Mouse (Mus musculus) intestine, postnatal 0 days (tissue): ENCODE data around the gene Myo15b. TPM values are rescaled to one million over a fixed set of nuclear protein-coding genes. Genes with fewer than 3 reads are reported as not detected.
A peak's percentile ranks its signal among the peaks of the same experiment; 100 is the strongest.

Experiments used
- ATAC-seq: fragments of 200-750 bp; cut with Nextera tagmentation; 2 replicates; pipeline ENCODE4 v1.8.0; 2017; ENCODE audit warnings: mild to moderate bottlenecking, moderate TSS enrichment, moderate library complexity
- H3K27ac ChIP-seq: fragments of 300-500 bp; sonication (generic); 2 replicates; pipeline ENCODE4 v1.5.1; 2014; ENCODE audit warnings: mild to moderate bottlenecking, low read depth, low read length, moderate library complexity
- H3K27me3 ChIP-seq: fragments of 300-500 bp; sonication (generic); replicated peaks from 2 replicates; pipeline ENCODE4 v1.6.1; 2014; ENCODE audit warnings: low read length, mixed read lengths; ENCODE audit not compliant: control insufficient read depth, insufficient read depth
- H3K36me3 ChIP-seq: fragments of 300-500 bp; sonication (generic); 2 replicates; pipeline ENCODE4 v1.6.1; 2014; ENCODE audit warnings: mild to moderate bottlenecking, moderate library complexity; ENCODE audit not compliant: control insufficient read depth, insufficient read depth
- H3K4me1 ChIP-seq: fragments of 300-500 bp; sonication (generic); replicated peaks from 2 replicates; pipeline ENCODE4 v1.6.1; 2014; ENCODE audit warnings: antibody characterized with exemption, low read length, mixed read lengths; ENCODE audit not compliant: control insufficient read depth, insufficient read depth
- H3K4me2 ChIP-seq: fragments of 300-500 bp; sonication (generic); replicated peaks from 2 replicates; pipeline ENCODE4 v1.6.1; 2014; ENCODE audit warnings: low read depth, mild to moderate bottlenecking, moderate library complexity
- H3K4me3 ChIP-seq: fragments of 300-500 bp; sonication (generic); 2 replicates; pipeline ENCODE4 v1.5.1; 2014; ENCODE audit warnings: low read depth, low read length
- H3K9ac ChIP-seq: fragments of 300-500 bp; sonication (generic); 2 replicates; pipeline ENCODE4 v1.6.1; 2014; ENCODE audit warnings: mild to moderate bottlenecking, low read depth, low read length
- H3K9me3 ChIP-seq: fragments of 300-500 bp; sonication (generic); 2 replicates; pipeline ENCODE4 v1.6.1; 2016; ENCODE audit warnings: mixed run types; ENCODE audit not compliant: control insufficient read depth
- CTCF ChIP-seq: sonication (generic); IDR thresholded peaks from 2 replicates; pipeline ENCODE4 v1.5.1; 2016; ENCODE audit warnings: low read depth, mild to moderate bottlenecking, control low read depth, antibody characterized with exemption, moderate library complexity
- WGBS: fragments of 180-500 bp; shearing (Covaris S2); extraction: QIAGEN DNeasy Blood & Tissue Kit; methylation state at CpG from one replicate; pipeline ENCODE4 v1.1.7; 2014; 5-methylcytosine and 5-hydroxymethylcytosine counted together
- polyA plus RNA-seq: library from polyadenylated mRNA; unstranded; fragments of >200 nt; fragmentation: Nextera tagmentation; extraction: Ambion mirVana; gene quantifications from 2 replicates; pipeline ENCODE4 v1.2.1, GENCODE M21; 2015

Myo15b gene
- polyA plus RNA-seq, 1 experiment from 2014 or later = 332 TPM

GRCm38 (mm10) chr11:115898446-115898845 is 40.2 kb downstream of the Myo15b start:
- peaks cover 23% of the 10 kb centered on the region for H3K36me3 ChIP-seq
- no peak overlapping the region for H3K4me3 ChIP-seq
- peaks cover 11% of the 10 kb centered on the region for H3K4me1 ChIP-seq
- no peaks in the 10 kb centered on the region for H3K9me3 ChIP-seq
- no peak overlapping the region for H3K27ac ChIP-seq
- no peak overlapping the region for H3K4me2 ChIP-seq
- ATAC-seq = no peak
- no peak overlapping the region for H3K9ac ChIP-seq
- no peaks in the 10 kb centered on the region for H3K27me3 ChIP-seq
- no peak for TF ChIP-seq CTCF
- WGBS = 86% methylated on average over 7 of the region's 7 CpGs

DNA sequence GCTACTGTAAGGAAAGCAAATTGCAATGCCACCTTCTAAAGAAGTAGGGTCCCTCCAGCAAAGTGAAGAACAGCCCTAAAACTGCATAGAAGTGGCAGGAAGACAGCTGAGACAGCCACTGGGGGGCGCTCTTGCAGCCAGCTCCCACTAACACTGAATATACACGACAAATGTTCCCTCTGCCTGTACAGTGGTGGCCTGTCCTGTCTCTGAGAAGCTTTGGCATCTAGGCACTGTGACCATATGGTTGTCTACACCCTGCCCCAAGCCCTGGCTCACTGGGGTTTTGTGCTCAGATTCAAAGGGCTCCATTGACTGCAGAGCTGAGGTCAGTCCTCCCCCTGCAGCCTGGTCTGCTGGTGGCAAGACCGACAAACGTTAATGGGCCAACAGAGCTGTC is 40.7 kb downstream of the Myo15b start:
- 17% methylated on average over 4 of the region's 4 CpGs for WGBS
- TF ChIP-seq CTCF = peak; percentile 83
- Histone ChIP-seq H3K27ac (no peak overlapping the region), H3K9me3 (no peaks in the 10 kb centered on the region), H3K9ac (no peak overlapping the region), H3K4me3 (no peak overlapping the region), H3K4me2 (no peak overlapping the region), H3K27me3 (no peaks in the 10 kb centered on the region), H3K36me3 (peaks cover 19% of the 10 kb centered on the region), H3K4me1 (peaks cover 14% of the 10 kb centered on the region)
- ATAC-seq = no peak

- Histone ChIP-seq H3K36me3 (peaks cover 11% of the 10 kb centered on the region), H3K27ac (peak within 1 kb of the TSS; percentile 21; the same call in 1 of the 2 replicates), H3K27me3 (no peaks in the 10 kb centered on the region), H3K9me3 (no peaks in the 10 kb centered on the region), H3K4me2 (peak within 1 kb of the TSS; percentile 4; the same call in 1 of the 2 replicates), H3K4me1 (peaks cover 16% of the 10 kb centered on the region), H3K4me3 (no peak within 1 kb of the TSS), H3K9ac (no peak within 1 kb of the TSS)
- ATAC-seq = peak; percentile 31
- WGBS = 37% methylated on average over 16 of the region's 16 CpGs
- peak; percentile 47 for TF ChIP-seq CTCF
Observed at GRCm38 (mm10) chr11:115899486-115900266, 41.5 kb downstream of the Myo15b start, which contains the start of gene Smim5. Gene Smim5, plus strand, starts transcription at chr11:115899966.

- H3K9ac ChIP-seq = no peak overlapping the region
- no peaks in the 10 kb centered on the region for H3K27me3 ChIP-seq
- H3K4me3 ChIP-seq = no peak overlapping the region
- H3K27ac ChIP-seq = no peak overlapping the region
- peaks cover 20% of the 10 kb centered on the region for H3K4me1 ChIP-seq
- WGBS = 87% methylated on average over 8 of the region's 8 CpGs
- ATAC-seq = no peak
- peaks cover under 1% of the 10 kb centered on the region; the same call in 1 of the 2 replicates for H3K36me3 ChIP-seq
- H3K9me3 ChIP-seq = no peaks in the 10 kb centered on the region
- TF ChIP-seq CTCF = no peak
- peak overlapping the region; percentile 4; the same call in 1 of the 2 replicates for H3K4me2 ChIP-seq
Observed at GRCm38 (mm10) chr11:115900561-115901337, 42.5 kb downstream of the Myo15b start.

- no peaks in the 10 kb centered on the region for H3K27me3 ChIP-seq
- peaks cover 20% of the 10 kb centered on the region for H3K4me1 ChIP-seq
Observed at GRCm38 (mm10) chr11:115901338-115902161, 43.3 kb downstream of the Myo15b start.

More at GRCm38 (mm10) chr11:115901338-115902161, 43.3 kb downstream of the Myo15b start:
- no peak for TF ChIP-seq CTCF
- Histone ChIP-seq H3K27ac (no peak overlapping the region), H3K36me3 (no peaks in the 10 kb centered on the region; the same call in 1 of the 2 replicates), H3K9me3 (no peaks in the 10 kb centered on the region), H3K4me3 (no peak overlapping the region), H3K9ac (no peak overlapping the region), H3K4me2 (no peak overlapping the region)
- no peak for ATAC-seq
- 89% methylated on average over 9 of the region's 9 CpGs for WGBS
